Mouse (Mus musculus) E14TG2a.4 (cell line): ENCODE data around the gene Galns.
"Not testable (repeated sequence)": the region's sequence is repeated elsewhere in the genome, so short reads cannot be mapped to it uniquely, and the experiment has no call there.

Experiments used
- H3K27me3 ChIP-seq: 2 replicates; pipeline ENCODE4 v1.6.1; 2014; ENCODE audit warnings: low read length, control low read depth; ENCODE audit not compliant: insufficient read depth
- H3K36me3 ChIP-seq: 2 replicates; pipeline ENCODE4 v1.6.1; 2014; ENCODE audit warnings: low read length, control low read depth; ENCODE audit not compliant: insufficient read depth
- H3K4me1 ChIP-seq: replicated peaks from 2 replicates; pipeline ENCODE4 v1.6.1; 2014; ENCODE audit warnings: low read depth, low read length, control low read depth
- H3K4me3 ChIP-seq: replicated peaks from 2 replicates; pipeline ENCODE4 v1.5.1; 2014; ENCODE audit warnings: mild to moderate bottlenecking, low read length
- H3K9me3 ChIP-seq: 2 replicates; pipeline ENCODE4 v1.6.1; 2014; ENCODE audit warnings: low read length, control low read depth
- CTCF ChIP-seq: conservative IDR thresholded peaks from 2 replicates; pipeline ENCODE4 v1.5.1; 2014; ENCODE audit warnings: low read length
- NANOG ChIP-seq: IDR thresholded peaks from 2 replicates; pipeline ENCODE4 v1.6.1; 2014; ENCODE audit warnings: borderline replicate concordance, low read length, mixed read lengths
- POU5F1 ChIP-seq: IDR thresholded peaks from 2 replicates; pipeline ENCODE4 v1.6.1; 2014; ENCODE audit warnings: low read length, borderline replicate concordance

The Galns gene

DNA sequence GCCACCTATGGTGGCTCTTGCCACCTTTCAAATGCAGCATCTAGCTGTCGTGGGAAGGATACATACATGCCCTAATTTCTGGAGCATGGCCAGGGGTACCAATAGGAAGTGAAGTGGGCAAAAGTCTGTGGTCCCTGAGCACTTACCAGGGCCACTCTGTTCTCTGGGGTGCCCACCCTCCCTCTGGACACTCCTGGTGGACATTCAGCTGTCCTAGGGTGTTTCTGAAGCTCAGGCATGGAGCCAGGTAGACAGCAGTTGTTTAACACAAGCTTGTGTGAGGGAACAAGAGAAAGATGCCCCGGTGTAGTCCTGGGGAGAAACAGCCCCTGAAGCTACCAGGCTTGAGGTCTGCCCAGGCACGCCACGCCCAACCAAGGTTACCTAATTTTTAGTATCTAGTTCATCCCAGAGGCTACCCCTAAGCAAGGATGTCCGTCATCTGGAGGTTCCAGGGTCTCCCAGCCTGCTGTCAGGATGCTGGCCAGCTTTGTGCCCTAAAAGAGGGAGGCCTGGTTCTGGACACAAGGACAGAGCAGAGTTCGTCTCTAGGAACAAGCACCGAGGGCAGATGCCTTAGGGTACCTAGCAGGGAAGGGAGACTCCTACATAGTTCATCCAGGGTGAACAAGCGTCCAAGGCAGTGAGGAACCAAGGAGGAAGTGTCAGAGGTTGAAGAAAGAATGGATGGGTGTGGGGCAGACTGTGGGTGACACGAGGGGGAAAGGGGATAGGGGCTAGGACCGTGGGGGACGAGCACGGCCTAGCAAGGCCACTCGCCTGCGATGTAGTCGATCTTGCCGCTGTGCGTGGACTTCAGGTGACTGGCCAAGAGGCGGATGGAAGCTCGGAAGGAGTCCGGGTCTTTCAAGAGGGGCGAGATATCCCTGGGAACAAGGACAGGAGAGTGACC is 35.3 kb downstream of the Galns start:
- H3K4me1 ChIP-seq, result peaks cover 92% of the 10 kb centered on the region
- peaks cover 47% of the 10 kb centered on the region for H3K36me3 ChIP-seq
- no peaks in the 10 kb centered on the region for H3K27me3 ChIP-seq
- H3K9me3 ChIP-seq, result no peaks in the 10 kb centered on the region
- peak overlapping the region; percentile 96 for H3K4me3 ChIP-seq
- TF ChIP-seq POU5F1, result no peak
- TF ChIP-seq NANOG, result no peak
- TF ChIP-seq CTCF, result no peak

DNA sequence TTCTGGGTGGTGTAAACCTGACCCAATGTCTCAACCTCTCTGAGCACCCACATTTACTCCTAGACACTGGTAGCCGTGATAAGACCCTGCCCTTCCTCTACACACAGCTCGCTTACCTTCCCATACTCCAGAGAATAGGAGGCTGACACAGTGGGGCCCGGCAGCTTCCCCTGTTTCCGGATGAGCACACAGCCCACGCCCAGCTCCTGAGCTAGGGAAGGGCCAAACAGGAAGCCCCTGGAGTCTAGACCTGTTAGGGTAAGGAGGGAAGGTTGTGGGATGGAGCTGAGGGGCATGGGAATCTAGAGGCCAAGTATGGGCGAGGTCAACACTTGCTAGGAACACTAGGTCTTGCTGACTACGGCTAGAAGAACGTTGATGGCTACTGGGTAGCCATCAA is 36.0 kb downstream of the Galns start:
- no peaks in the 10 kb centered on the region for H3K9me3 ChIP-seq
- no peaks in the 10 kb centered on the region for H3K27me3 ChIP-seq
- peak overlapping the region; percentile 96 for H3K4me3 ChIP-seq
- H3K36me3 ChIP-seq, result peaks cover 54% of the 10 kb centered on the region
- peaks cover 93% of the 10 kb centered on the region for H3K4me1 ChIP-seq
- no peak for TF ChIP-seq POU5F1
- no peak for TF ChIP-seq CTCF
- no peak for TF ChIP-seq NANOG

- Histone ChIP-seq H3K4me3 (peak overlapping the region; percentile 96), H3K9me3 (no peaks in the 10 kb centered on the region), H3K36me3 (peaks cover 60% of the 10 kb centered on the region), H3K4me1 (peaks cover 93% of the 10 kb centered on the region), H3K27me3 (no peaks in the 10 kb centered on the region)
- TF ChIP-seq POU5F1, result no peak
- no peak for TF ChIP-seq NANOG
- TF ChIP-seq CTCF, result no peak
Measured at GRCm38 (mm10) chr8:122574667-122575251, 36.5 kb downstream of the Galns start.

- TF ChIP-seq NANOG, result no peak
- no peak for TF ChIP-seq CTCF
- TF ChIP-seq POU5F1, result no peak
Measured at GRCm38 (mm10) chr8:122574264-122574663, 37.0 kb downstream of the Galns start.

GRCm38 (mm10) chr8:122573577-122573976 is 37.7 kb downstream of the Galns start:
- Histone ChIP-seq H3K4me1 (peaks cover 91% of the 10 kb centered on the region), H3K36me3 (peaks cover 71% of the 10 kb centered on the region), H3K4me3 (peak overlapping the region; percentile 96), H3K27me3 (no peaks in the 10 kb centered on the region), H3K9me3 (no peaks in the 10 kb centered on the region)
- TF ChIP-seq CTCF, result no peak
- no peak for TF ChIP-seq POU5F1
- TF ChIP-seq NANOG, result no peak

More at GRCm38 (mm10) chr8:122574264-122574663, 37.0 kb downstream of the Galns start:
- Histone ChIP-seq H3K27me3 (no peaks in the 10 kb centered on the region), H3K36me3 (peaks cover 65% of the 10 kb centered on the region), H3K4me3 (peak overlapping the region; percentile 96), H3K4me1 (peaks cover 93% of the 10 kb centered on the region), H3K9me3 (no peaks in the 10 kb centered on the region)

DNA sequence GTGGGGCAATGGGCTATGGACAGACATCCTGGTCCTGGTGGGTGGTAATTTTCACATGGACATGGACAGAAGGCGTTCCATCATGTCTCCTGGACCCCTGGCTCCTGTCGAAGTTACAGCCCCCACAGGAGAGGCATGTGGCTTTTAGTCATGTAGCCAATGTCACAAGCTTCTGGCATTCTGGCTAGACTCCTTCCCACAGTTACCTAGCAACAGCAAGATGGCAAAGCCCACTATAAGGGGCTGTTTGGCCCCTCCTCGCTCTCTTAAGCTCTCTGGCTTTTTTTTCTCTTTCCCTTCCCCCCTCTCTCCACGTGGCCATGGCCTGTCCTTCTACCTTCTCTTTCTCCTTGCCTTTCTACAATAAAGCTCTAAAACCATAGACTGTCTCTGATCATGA is 38.1 kb downstream of the Galns start:
- peaks cover 71% of the 10 kb centered on the region for H3K36me3 ChIP-seq
- H3K27me3 ChIP-seq, H3K9me3 ChIP-seq: not testable (repeated sequence)
- H3K4me1 ChIP-seq, result peaks cover 87% of the 10 kb centered on the region
- peak overlapping the region; percentile 96 for H3K4me3 ChIP-seq

- H3K9me3 ChIP-seq, result no peaks in the 10 kb centered on the region
- TF ChIP-seq POU5F1 (no peak), CTCF (no peak), NANOG (no peak)
- H3K27me3 ChIP-seq, result no peaks in the 10 kb centered on the region
- H3K4me3 ChIP-seq, result peak overlapping the region; percentile 96; the same call in 1 of the 2 replicates
- H3K36me3 ChIP-seq, result peaks cover 71% of the 10 kb centered on the region
- H3K4me1 ChIP-seq, result peaks cover 83% of the 10 kb centered on the region
Measured at GRCm38 (mm10) chr8:122572751-122573150, 38.5 kb downstream of the Galns start.

DNA sequence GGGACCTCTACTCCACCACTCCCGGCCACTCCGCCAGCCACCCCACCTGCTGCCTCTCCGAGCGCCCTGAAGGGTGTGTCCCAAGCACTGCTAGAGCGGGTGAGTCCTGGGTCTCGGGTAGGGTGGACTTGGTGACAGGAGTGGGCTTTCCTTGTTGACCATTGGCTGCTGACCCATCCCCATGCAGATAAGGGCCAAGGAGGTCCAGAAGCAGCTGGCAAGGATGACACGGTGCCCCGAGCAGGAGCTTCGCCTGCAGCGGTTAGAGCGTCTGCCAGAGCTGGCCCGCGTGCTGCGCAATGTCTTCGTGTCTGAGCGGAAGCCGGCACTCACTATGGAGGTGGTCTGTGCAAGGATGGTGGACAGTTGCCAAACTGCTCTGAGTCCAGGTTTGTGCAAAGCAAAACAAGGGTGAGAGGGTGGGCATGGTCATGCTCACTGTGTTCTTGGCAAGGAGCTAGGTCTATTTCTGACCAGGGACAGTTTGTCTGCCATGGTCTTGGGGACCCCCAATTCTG is 39.5 kb downstream of the Galns start:
- peaks cover 79% of the 10 kb centered on the region for H3K4me1 ChIP-seq

More for the DNA sequence above, 39.5 kb downstream of the Galns start:
- H3K9me3 ChIP-seq, result no peaks in the 10 kb centered on the region
- H3K27me3 ChIP-seq, result no peaks in the 10 kb centered on the region
- H3K4me3 ChIP-seq, result peak overlapping the region; percentile 100
- peaks cover 71% of the 10 kb centered on the region for H3K36me3 ChIP-seq
- TF ChIP-seq CTCF (no peak), NANOG (no peak)
